Mouse (Mus musculus): Measurements from ENCODE around the gene Try4.
"Not testable (repeated sequence)": the region's sequence is repeated elsewhere in the genome, so short reads cannot be mapped to it uniquely, and the experiment has no call there.

Try4 gene

DNA sequence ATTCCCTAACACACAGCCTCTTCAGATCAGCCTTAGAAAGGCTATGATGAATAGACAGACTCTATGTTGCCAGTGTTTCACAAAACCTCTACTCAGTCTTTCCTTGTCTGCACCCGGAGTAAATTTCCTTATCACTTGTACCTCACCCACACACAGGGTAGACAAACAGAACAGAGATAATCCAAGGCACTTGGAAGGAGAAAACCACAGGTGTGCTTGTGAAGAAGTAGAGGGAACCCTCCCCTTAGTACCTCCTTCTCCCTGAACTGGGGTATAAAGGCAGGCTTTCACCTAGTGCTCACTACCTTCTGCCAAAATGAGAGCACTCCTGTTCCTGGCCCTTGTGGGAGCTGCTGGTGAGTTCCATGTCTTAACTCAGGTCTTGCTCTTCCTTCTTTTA, at the start of gene Try4:
Try4 (plus strand) TSS at position 301 of the 400 bp plus-strand sequence.
- no peak for DNase-seq (ENCODE audit: low spot score)

DNA sequence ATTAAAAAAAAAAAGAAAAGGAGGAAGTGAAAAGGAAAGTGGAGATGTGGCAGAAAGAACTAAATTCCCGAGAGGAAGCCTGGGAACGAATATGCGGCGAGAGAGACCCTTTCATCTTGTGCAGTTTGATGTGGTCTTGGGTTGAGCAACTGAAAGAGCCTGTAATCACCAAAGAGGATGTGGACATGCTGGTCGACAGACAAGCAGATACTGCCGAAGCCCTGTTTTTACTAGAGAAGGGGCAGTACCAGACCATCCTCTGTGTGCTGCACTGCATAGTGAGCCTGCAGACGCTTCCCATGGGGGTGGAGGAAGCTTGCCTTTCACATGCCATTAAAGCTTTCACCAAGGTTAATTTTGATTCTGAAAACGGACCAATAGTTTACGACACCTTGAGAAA, 48.8 kb upstream of the Try4 start:
- DNase-seq (ENCODE audit: low spot score): not testable (repeated sequence)

DNA sequence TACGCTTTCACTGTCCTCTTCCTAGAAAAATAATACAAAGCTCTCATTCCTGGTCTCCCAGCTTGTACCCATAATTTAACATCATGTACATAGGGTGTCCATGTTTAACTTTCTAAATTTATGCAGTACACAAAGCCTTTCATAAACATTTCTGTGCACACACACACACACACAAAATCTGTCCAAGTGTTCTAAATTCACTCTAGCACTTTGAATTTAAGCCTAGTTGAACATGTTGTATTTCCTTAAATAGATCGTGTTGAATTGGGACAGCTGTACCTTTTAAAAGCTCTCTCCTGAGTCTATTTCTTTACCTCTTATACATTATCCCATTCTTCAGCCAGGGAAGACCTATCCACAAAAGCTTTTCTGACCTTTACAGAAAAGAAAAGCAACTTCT, 45.6 kb upstream of the Try4 start:
- DNase-seq (ENCODE audit: low spot score): no peak

DNA sequence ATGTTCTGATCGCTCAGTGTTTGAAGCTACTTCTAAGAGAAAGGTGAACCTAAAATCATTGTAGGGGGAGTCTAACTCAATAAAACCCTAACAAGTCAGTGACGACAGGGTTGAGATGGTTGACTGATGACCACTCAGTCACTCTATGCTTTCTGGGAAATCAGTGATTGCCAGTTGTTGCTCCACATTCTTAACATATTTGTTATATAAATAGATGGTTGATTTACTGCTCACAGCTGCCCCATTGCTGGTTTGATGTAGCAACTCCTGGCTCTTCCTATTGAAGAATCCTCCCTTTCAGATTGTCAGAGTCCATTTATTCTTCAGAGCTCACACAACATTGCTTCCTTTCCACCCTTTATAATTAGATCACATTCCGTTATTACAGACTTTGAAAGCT, 44.6 kb upstream of the Try4 start:
- no peak for DNase-seq (ENCODE audit: low spot score)

DNA sequence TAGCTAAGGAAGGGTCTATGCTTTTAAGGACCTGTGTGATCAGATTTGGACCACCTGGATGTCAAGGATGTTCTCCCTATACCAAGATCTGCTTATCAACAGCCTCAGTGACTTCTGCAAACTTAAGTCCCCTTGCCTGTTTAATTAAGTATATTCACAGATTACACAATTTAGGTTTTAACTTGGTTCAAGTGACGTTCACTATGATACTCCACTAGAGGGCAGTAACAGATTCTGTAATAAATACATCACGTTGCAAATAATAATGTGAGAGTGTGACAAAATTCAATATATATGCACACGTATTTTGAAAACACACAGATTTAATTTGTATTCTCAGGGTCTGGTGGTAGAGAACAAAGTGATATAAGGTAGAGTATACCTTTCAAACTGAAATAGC, 39.3 kb upstream of the Try4 start:
- no peak for DNase-seq (ENCODE audit: low spot score)

DNA sequence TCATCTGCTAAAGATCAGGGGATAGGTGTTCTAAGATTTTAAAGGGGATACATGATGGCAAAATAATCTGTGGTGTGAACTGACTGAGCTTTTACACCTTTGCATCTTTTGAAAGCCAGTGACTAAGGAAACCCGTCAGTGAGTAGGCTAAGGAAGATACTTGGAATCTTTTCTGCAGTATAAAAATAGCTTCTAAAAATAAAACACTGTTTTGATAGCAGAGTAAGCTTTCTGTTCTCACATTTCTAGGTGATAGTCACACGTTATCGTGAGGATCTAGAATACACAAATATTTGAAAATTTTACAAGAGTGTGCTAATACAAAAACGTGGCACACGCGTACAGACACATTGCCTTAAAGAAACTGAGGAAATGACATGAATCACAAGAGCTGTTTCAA, 35.9 kb upstream of the Try4 start:
- no peak for DNase-seq (ENCODE audit: low spot score)

DNA sequence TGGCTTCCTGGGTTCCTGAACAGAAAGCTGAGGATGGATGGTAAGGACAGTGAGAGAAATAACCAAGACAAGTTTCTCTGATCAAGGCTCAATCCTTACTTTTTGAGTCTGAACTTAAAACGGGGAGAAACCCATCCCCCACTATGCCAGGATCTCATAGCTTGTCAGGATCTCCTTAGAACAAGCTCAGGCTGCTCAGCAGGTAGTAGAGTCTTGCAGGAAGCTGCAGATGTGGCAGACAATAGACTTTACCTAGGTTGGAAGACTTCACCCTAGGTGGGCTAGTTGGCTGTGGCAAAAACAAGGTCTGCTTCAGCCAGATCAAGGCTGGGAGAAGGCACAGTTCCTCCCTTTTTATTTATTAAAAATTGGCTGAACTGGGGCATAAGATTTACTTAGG, 3.8 kb upstream of the Try4 start:
- no peak for DNase-seq (ENCODE audit: low spot score)

DNA sequence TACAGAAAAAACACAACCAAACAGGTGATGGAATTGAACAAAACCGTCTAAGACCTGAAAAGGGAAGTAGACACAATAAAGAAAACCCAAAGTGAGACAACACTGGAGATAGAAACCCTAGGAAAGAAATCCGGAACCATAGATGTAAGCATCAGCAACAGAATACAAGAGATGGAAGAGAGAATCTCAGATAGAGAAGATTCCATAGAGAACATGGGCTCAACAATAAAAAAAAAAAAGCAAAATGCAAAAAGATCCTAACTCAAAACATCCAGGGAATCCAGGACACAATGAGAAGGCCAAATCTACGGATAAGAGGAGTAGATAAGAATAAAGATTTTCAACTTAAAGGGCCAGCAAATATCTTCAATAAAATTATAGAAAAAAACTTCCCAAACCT, 14.7 kb downstream of the Try4 start, which contains the start of gene Try5:
Try5 (minus strand) TSS at position 101 of the 400 bp plus-strand sequence.
- not testable (repeated sequence) for DNase-seq (ENCODE audit: low spot score)

DNA sequence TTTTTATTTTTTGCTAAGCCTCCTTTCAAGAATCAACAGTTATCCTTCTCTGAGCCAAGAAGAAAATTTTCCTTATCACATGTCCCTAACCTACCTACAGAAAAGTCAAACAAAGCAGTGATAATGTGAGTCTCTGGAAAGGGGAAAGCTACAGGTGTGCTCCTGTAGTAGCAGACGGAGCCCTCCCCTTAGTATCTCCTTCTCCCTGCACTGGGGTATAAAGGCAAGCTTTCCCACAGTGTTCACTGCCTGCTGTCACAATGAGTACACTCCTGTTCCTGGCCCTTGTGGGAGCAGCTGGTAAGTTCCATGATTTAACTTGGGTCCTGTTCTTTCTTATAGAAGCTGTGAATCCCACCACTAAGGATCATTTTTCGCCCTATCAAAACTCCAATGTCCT, 51.9 kb downstream of the Try4 start, which contains the start of gene Try10:
Try10 (plus strand) TSS at position 174 of the 400 bp plus-strand sequence.
- DNase-seq (ENCODE audit: low spot score): no peak

Data from spleen, adult 12 weeks (tissue).